Mouse (Mus musculus) kidney, embryonic 15.5 days (tissue): ENCODE data around the gene Sumf1. TPM values are rescaled to one million over a fixed set of nuclear protein-coding genes. Genes with fewer than 3 reads are reported as not detected.

Experiments used
- ATAC-seq: fragments of 200-750 bp; cut with Nextera tagmentation; replicated peaks from 2 replicates; pipeline ENCODE4 v1.8.0; 2017; ENCODE audit warnings: moderate TSS enrichment; ENCODE audit not compliant: low FRiP score
- H3K27ac ChIP-seq: fragments of 300-500 bp; sonication (generic); 2 replicates; pipeline ENCODE4 v1.5.1; 2015; ENCODE audit warnings: mild to moderate bottlenecking, inconsistent platforms
- H3K27me3 ChIP-seq: fragments of 300-500 bp; sonication (generic); 2 replicates; pipeline ENCODE4 v1.6.1; 2015; ENCODE audit warnings: inconsistent platforms
- H3K36me3 ChIP-seq: fragments of 300-500 bp; sonication (generic); 2 replicates; pipeline ENCODE4 v1.6.1; 2015; ENCODE audit warnings: inconsistent platforms
- H3K4me1 ChIP-seq: fragments of 300-500 bp; sonication (generic); 2 replicates; pipeline ENCODE4 v1.6.1; 2015; ENCODE audit warnings: inconsistent platforms
- H3K4me2 ChIP-seq: fragments of 300-500 bp; sonication (generic); 2 replicates; pipeline ENCODE4 v1.6.1; 2015; ENCODE audit warnings: moderate library complexity, mild to moderate bottlenecking, inconsistent platforms
- H3K4me3 ChIP-seq: fragments of 300-500 bp; sonication (generic); replicated peaks from 2 replicates; pipeline ENCODE4 v1.5.1; 2015; ENCODE audit warnings: mild to moderate bottlenecking, inconsistent platforms
- H3K9ac ChIP-seq: fragments of 300-500 bp; sonication (generic); 2 replicates; pipeline ENCODE4 v1.6.1; 2015; ENCODE audit warnings: mild to moderate bottlenecking, inconsistent platforms
- H3K9me3 ChIP-seq: fragments of 300-500 bp; sonication (generic); replicated peaks from 2 replicates; pipeline ENCODE4 v1.6.1; 2016; ENCODE audit warnings: inconsistent platforms
- WGBS: fragments of 180-500 bp; shearing (Covaris S2); methylation state at CpG from one replicate; pipeline ENCODE4 v1.1.7; 2015; ENCODE audit warnings: mixed read lengths; 5-methylcytosine and 5-hydroxymethylcytosine counted together
- polyA plus RNA-seq: library from polyadenylated mRNA; unstranded; fragments of >200 nt; fragmentation: Nextera tagmentation; extraction: Ambion mirVana; gene quantifications from 2 replicates; pipeline ENCODE4 v1.2.1, GENCODE M21; 2015

The Sumf1 gene
- polyA plus RNA-seq = 25.3 and 26.0 TPM in 2 replicates

- ATAC-seq = peak; percentile 97
- Histone ChIP-seq H3K27ac (no peak within 1 kb of the TSS), H3K9ac (peak within 1 kb of the TSS; percentile 64), H3K4me2 (peak within 1 kb of the TSS; percentile 89), H3K4me3 (peak within 1 kb of the TSS; percentile 93), H3K27me3 (no peaks in the 10 kb centered on the region), H3K4me1 (peaks cover 12% of the 10 kb centered on the region), H3K9me3 (no peaks in the 10 kb centered on the region), H3K36me3 (no peaks in the 10 kb centered on the region)
- 4% methylated on average over 48 of the region's 49 CpGs for WGBS
Observed at GRCm38 (mm10) chr6:108184847-108185684, at the start of gene Sumf1. Sumf1 (minus strand) TSS chr6:108185582.

GRCm38 (mm10) chr6:108234536-108234935 is 49.2 kb upstream of the Sumf1 start:
- Histone ChIP-seq H3K27ac (peak overlapping the region; percentile 46), H3K4me1 (peaks cover 62% of the 10 kb centered on the region), H3K4me3 (no peak overlapping the region), H3K27me3 (no peaks in the 10 kb centered on the region), H3K9ac (no peak overlapping the region), H3K9me3 (no peaks in the 10 kb centered on the region), H3K36me3 (peaks cover 8% of the 10 kb centered on the region; the same call in 1 of the 2 replicates), H3K4me2 (no peak overlapping the region)
- 66% methylated on average over 6 of the region's 6 CpGs for WGBS
- no peak for ATAC-seq

GRCm38 (mm10) chr6:108233070-108233469 is 47.7 kb upstream of the Sumf1 start:
- Histone ChIP-seq H3K27ac (peak overlapping the region; percentile 45), H3K4me3 (no peak overlapping the region), H3K9me3 (no peaks in the 10 kb centered on the region), H3K36me3 (peaks cover 5% of the 10 kb centered on the region; the same call in 1 of the 2 replicates), H3K4me1 (peaks cover 58% of the 10 kb centered on the region), H3K9ac (no peak overlapping the region), H3K27me3 (no peaks in the 10 kb centered on the region), H3K4me2 (no peak overlapping the region)
- 36% methylated on average over 6 of the region's 6 CpGs for WGBS
- ATAC-seq = no peak

- Histone ChIP-seq H3K27ac (peak overlapping the region; percentile 45; the same call in 1 of the 2 replicates), H3K4me1 (peaks cover 55% of the 10 kb centered on the region)
- 73% methylated on average over 11 of the region's 11 CpGs for WGBS
Observed at GRCm38 (mm10) chr6:108231892-108232710, 46.7 kb upstream of the Sumf1 start.

GRCm38 (mm10) chr6:108230608-108231007 is 45.2 kb upstream of the Sumf1 start:
- Histone ChIP-seq H3K9ac (no peak overlapping the region), H3K9me3 (no peaks in the 10 kb centered on the region), H3K27me3 (no peaks in the 10 kb centered on the region), H3K4me2 (no peak overlapping the region), H3K27ac (no peak overlapping the region), H3K4me3 (no peak overlapping the region), H3K36me3 (no peaks in the 10 kb centered on the region; the same call in 1 of the 2 replicates), H3K4me1 (peaks cover 46% of the 10 kb centered on the region)
- ATAC-seq = no peak
- WGBS = 92% methylated on average over 3 of the region's 3 CpGs

More at GRCm38 (mm10) chr6:108231892-108232710, 46.7 kb upstream of the Sumf1 start:
- H3K9me3 ChIP-seq = no peaks in the 10 kb centered on the region
- H3K36me3 ChIP-seq = no peaks in the 10 kb centered on the region
- H3K4me2 ChIP-seq = no peak overlapping the region
- no peak overlapping the region for H3K4me3 ChIP-seq
- no peaks in the 10 kb centered on the region for H3K27me3 ChIP-seq
- ATAC-seq = no peak
- H3K9ac ChIP-seq = no peak overlapping the region

GRCm38 (mm10) chr6:108228601-108229000 is 43.2 kb upstream of the Sumf1 start:
- no peak overlapping the region for H3K9ac ChIP-seq
- peaks cover 35% of the 10 kb centered on the region for H3K4me1 ChIP-seq
- H3K9me3 ChIP-seq = no peaks in the 10 kb centered on the region
- H3K27me3 ChIP-seq = no peaks in the 10 kb centered on the region
- no peak for ATAC-seq
- H3K4me2 ChIP-seq = no peak overlapping the region
- no peak overlapping the region for H3K4me3 ChIP-seq
- WGBS = 27% methylated on average over 2 of the region's 2 CpGs
- H3K36me3 ChIP-seq = no peaks in the 10 kb centered on the region; the same call in 1 of the 2 replicates
- H3K27ac ChIP-seq = no peak overlapping the region

- H3K9me3 ChIP-seq = no peaks in the 10 kb centered on the region
- WGBS = 62% methylated on average over 6 of the region's 6 CpGs
- H3K9ac ChIP-seq = no peak overlapping the region
- H3K27ac ChIP-seq = no peak overlapping the region
- no peak overlapping the region for H3K4me2 ChIP-seq
- no peak overlapping the region for H3K4me3 ChIP-seq
- peaks cover 29% of the 10 kb centered on the region for H3K4me1 ChIP-seq
- no peaks in the 10 kb centered on the region; the same call in 1 of the 2 replicates for H3K36me3 ChIP-seq
- ATAC-seq = no peak
- no peaks in the 10 kb centered on the region for H3K27me3 ChIP-seq
Observed at GRCm38 (mm10) chr6:108228048-108228447, 42.7 kb upstream of the Sumf1 start.

GRCm38 (mm10) chr6:108227461-108227860 is 42.1 kb upstream of the Sumf1 start:
- no peak for ATAC-seq
- Histone ChIP-seq H3K36me3 (no peaks in the 10 kb centered on the region; the same call in 1 of the 2 replicates), H3K4me3 (no peak overlapping the region), H3K27me3 (no peaks in the 10 kb centered on the region), H3K9ac (no peak overlapping the region), H3K4me1 (peaks cover 24% of the 10 kb centered on the region), H3K9me3 (no peaks in the 10 kb centered on the region), H3K27ac (no peak overlapping the region), H3K4me2 (no peak overlapping the region)
- 90% methylated on average over 6 of the region's 6 CpGs for WGBS

- Histone ChIP-seq H3K4me2 (no peak overlapping the region), H3K27me3 (no peaks in the 10 kb centered on the region), H3K4me3 (no peak overlapping the region), H3K27ac (no peak overlapping the region), H3K9me3 (no peaks in the 10 kb centered on the region), H3K9ac (no peak overlapping the region), H3K4me1 (peaks cover 20% of the 10 kb centered on the region), H3K36me3 (peaks cover 2% of the 10 kb centered on the region; the same call in 1 of the 2 replicates)
- ATAC-seq = no peak
- WGBS = 46% methylated on average over 7 of the region's 7 CpGs
Observed at GRCm38 (mm10) chr6:108226230-108226629, 40.8 kb upstream of the Sumf1 start.

GRCm38 (mm10) chr6:108225027-108225426 is 39.6 kb upstream of the Sumf1 start:
- Histone ChIP-seq H3K27me3 (no peaks in the 10 kb centered on the region), H3K9ac (no peak overlapping the region), H3K9me3 (no peaks in the 10 kb centered on the region), H3K27ac (no peak overlapping the region), H3K4me2 (no peak overlapping the region), H3K36me3 (peaks cover 4% of the 10 kb centered on the region; the same call in 1 of the 2 replicates), H3K4me1 (peaks cover 20% of the 10 kb centered on the region), H3K4me3 (no peak overlapping the region)
- 88% methylated on average over 2 of the region's 2 CpGs for WGBS
- ATAC-seq = no peak

GRCm38 (mm10) chr6:108224361-108224760 is 39.0 kb upstream of the Sumf1 start:
- peaks cover 20% of the 10 kb centered on the region for H3K4me1 ChIP-seq
- 93% methylated on average over 4 of the region's 4 CpGs for WGBS
- no peaks in the 10 kb centered on the region for H3K9me3 ChIP-seq
- no peak overlapping the region for H3K27ac ChIP-seq
- H3K27me3 ChIP-seq = no peaks in the 10 kb centered on the region
- H3K36me3 ChIP-seq = peaks cover 4% of the 10 kb centered on the region; the same call in 1 of the 2 replicates
- no peak overlapping the region for H3K4me2 ChIP-seq
- ATAC-seq = no peak
- no peak overlapping the region for H3K4me3 ChIP-seq
- no peak overlapping the region for H3K9ac ChIP-seq

GRCm38 (mm10) chr6:108222875-108223274 is 37.5 kb upstream of the Sumf1 start:
- Histone ChIP-seq H3K27me3 (no peaks in the 10 kb centered on the region), H3K4me1 (peaks cover 24% of the 10 kb centered on the region), H3K36me3 (peaks cover 4% of the 10 kb centered on the region; the same call in 1 of the 2 replicates), H3K9me3 (no peaks in the 10 kb centered on the region), H3K27ac (no peak overlapping the region), H3K9ac (no peak overlapping the region), H3K4me3 (no peak overlapping the region), H3K4me2 (no peak overlapping the region)
- ATAC-seq = no peak
- 94% methylated on average over 5 of the region's 5 CpGs for WGBS
